Mouse (Mus musculus): ENCODE results near the gene Uba3. TPM values are rescaled to one million over a fixed set of nuclear protein-coding genes. Genes with fewer than 3 reads are reported as not detected.

Gene Uba3
- polyA plus RNA-seq (2016; fragmentation: Nextera tagmentation; extraction: Ambion mirVana): 93.0 and 96.5 TPM in 2 replicates

- H3K9me3 ChIP-seq: no peaks in the 10 kb centered on the region
- WGBS: under 1% methylated on average over 38 of the region's 38 CpGs
- H3K27me3 ChIP-seq (replicated peaks): no peaks in the 10 kb centered on the region
- peaks cover 15% of the 10 kb centered on the region for H3K4me1 ChIP-seq
- H3K9ac ChIP-seq: peak within 1 kb of the TSS; percentile 92
- ATAC-seq (ENCODE audit: low FRiP score, low read depth): peak; percentile 96
- peak within 1 kb of the TSS; percentile 29; the same call in 1 of the 2 replicates for H3K27ac ChIP-seq
- peak within 1 kb of the TSS; percentile 92 for H3K4me3 ChIP-seq
- peak within 1 kb of the TSS; percentile 72 for H3K4me2 ChIP-seq (replicated peaks)
- no peaks in the 10 kb centered on the region for H3K36me3 ChIP-seq
These were observed at the start of gene Uba3 for GRCm38 (mm10) chr6:97205439-97205885. Gene Uba3 (minus strand): TSS chr6:97205647.

GRCm38 (mm10) chr6:97252711-97253221 lies 47.3 kb upstream of the Uba3 start, which contains the start of gene Lmod3:
Gene Lmod3 (minus strand): TSS chr6:97252759.
- Histone ChIP-seq H3K4me2 (replicated peaks) (no peak within 1 kb of the TSS), H3K27ac (no peak within 1 kb of the TSS), H3K4me3 (no peak within 1 kb of the TSS), H3K9ac (no peak within 1 kb of the TSS), H3K27me3 (replicated peaks) (no peaks in the 10 kb centered on the region), H3K4me1 (no peaks in the 10 kb centered on the region), H3K36me3 (no peaks in the 10 kb centered on the region), H3K9me3 (no peaks in the 10 kb centered on the region)
- WGBS: 47% methylated on average over 9 of the region's 9 CpGs
- no peak for ATAC-seq (ENCODE audit: low FRiP score, low read depth)

GRCm38 (mm10) chr6:97252086-97252485 lies 46.6 kb upstream of the Uba3 start:
- Histone ChIP-seq H3K27me3 (replicated peaks) (no peaks in the 10 kb centered on the region), H3K9ac (no peak overlapping the region), H3K36me3 (no peaks in the 10 kb centered on the region), H3K9me3 (no peaks in the 10 kb centered on the region), H3K4me1 (no peaks in the 10 kb centered on the region), H3K27ac (no peak overlapping the region), H3K4me3 (no peak overlapping the region), H3K4me2 (replicated peaks) (no peak overlapping the region)
- 72% methylated on average over 5 of the region's 5 CpGs for WGBS
- no peak for ATAC-seq (ENCODE audit: low FRiP score, low read depth)

- Histone ChIP-seq H3K4me1 (no peaks in the 10 kb centered on the region), H3K27ac (no peak overlapping the region), H3K4me3 (no peak overlapping the region), H3K27me3 (replicated peaks) (no peaks in the 10 kb centered on the region), H3K4me2 (replicated peaks) (no peak overlapping the region), H3K9me3 (no peaks in the 10 kb centered on the region), H3K9ac (no peak overlapping the region), H3K36me3 (no peaks in the 10 kb centered on the region)
- WGBS: 46% methylated on average over 6 of the region's 6 CpGs
- no peak for ATAC-seq (ENCODE audit: low FRiP score, low read depth)
These were observed 45.5 kb upstream of the Uba3 start for GRCm38 (mm10) chr6:97250966-97251365.

- H3K4me3 ChIP-seq: no peak overlapping the region
- ATAC-seq (ENCODE audit: low FRiP score, low read depth): no peak
- H3K36me3 ChIP-seq: no peaks in the 10 kb centered on the region
- no peaks in the 10 kb centered on the region for H3K27me3 ChIP-seq (replicated peaks)
- no peaks in the 10 kb centered on the region for H3K9me3 ChIP-seq
- H3K27ac ChIP-seq: no peak overlapping the region
- H3K4me1 ChIP-seq: no peaks in the 10 kb centered on the region
- H3K9ac ChIP-seq: no peak overlapping the region
- H3K4me2 ChIP-seq (replicated peaks): no peak overlapping the region
These were observed 39.8 kb upstream of the Uba3 start for GRCm38 (mm10) chr6:97245200-97245599.

GRCm38 (mm10) chr6:97242522-97242921 lies 37.1 kb upstream of the Uba3 start:
- Histone ChIP-seq H3K4me3 (no peak overlapping the region), H3K9ac (no peak overlapping the region), H3K27me3 (replicated peaks) (no peaks in the 10 kb centered on the region), H3K9me3 (peaks cover 5% of the 10 kb centered on the region; the same call in 1 of the 2 replicates), H3K27ac (no peak overlapping the region), H3K36me3 (no peaks in the 10 kb centered on the region), H3K4me1 (no peaks in the 10 kb centered on the region), H3K4me2 (replicated peaks) (no peak overlapping the region)
- no peak for ATAC-seq (ENCODE audit: low FRiP score, low read depth)
- 90% methylated on average over 4 of the region's 4 CpGs for WGBS

- WGBS: 92% methylated on average over 5 of the region's 5 CpGs
- Histone ChIP-seq H3K36me3 (no peaks in the 10 kb centered on the region), H3K4me3 (no peak overlapping the region), H3K9me3 (peaks cover 5% of the 10 kb centered on the region; the same call in 1 of the 2 replicates), H3K4me1 (no peaks in the 10 kb centered on the region), H3K4me2 (replicated peaks) (no peak overlapping the region), H3K27me3 (replicated peaks) (no peaks in the 10 kb centered on the region), H3K9ac (no peak overlapping the region), H3K27ac (no peak overlapping the region)
- no peak for ATAC-seq (ENCODE audit: low FRiP score, low read depth)
These were observed 34.6 kb upstream of the Uba3 start for GRCm38 (mm10) chr6:97240092-97240491.

GRCm38 (mm10) chr6:97239360-97239759 lies 33.9 kb upstream of the Uba3 start:
- Histone ChIP-seq H3K36me3 (no peaks in the 10 kb centered on the region), H3K9me3 (peaks cover 5% of the 10 kb centered on the region; the same call in 1 of the 2 replicates), H3K4me3 (no peak overlapping the region), H3K9ac (no peak overlapping the region), H3K4me2 (replicated peaks) (no peak overlapping the region), H3K27me3 (replicated peaks) (no peaks in the 10 kb centered on the region), H3K4me1 (peaks cover 5% of the 10 kb centered on the region; the same call in 1 of the 2 replicates), H3K27ac (no peak overlapping the region)
- 92% methylated on average over 6 of the region's 6 CpGs for WGBS
- no peak for ATAC-seq (ENCODE audit: low FRiP score, low read depth)

GRCm38 (mm10) chr6:97236088-97236487 lies 30.6 kb upstream of the Uba3 start:
- H3K4me2 ChIP-seq (replicated peaks): no peak overlapping the region
- ATAC-seq (ENCODE audit: low FRiP score, low read depth): no peak
- H3K27ac ChIP-seq: no peak overlapping the region
- no peak overlapping the region for H3K4me3 ChIP-seq
- H3K9ac ChIP-seq: no peak overlapping the region
- 94% methylated on average over 5 of the region's 5 CpGs for WGBS
- peaks cover 10% of the 10 kb centered on the region for H3K36me3 ChIP-seq
- H3K4me1 ChIP-seq: peaks cover 7% of the 10 kb centered on the region; the same call in 1 of the 2 replicates
- no peaks in the 10 kb centered on the region for H3K27me3 ChIP-seq (replicated peaks)
- peaks cover 5% of the 10 kb centered on the region; the same call in 1 of the 2 replicates for H3K9me3 ChIP-seq

- no peak overlapping the region for H3K4me2 ChIP-seq (replicated peaks)
- peaks cover 5% of the 10 kb centered on the region; the same call in 1 of the 2 replicates for H3K9me3 ChIP-seq
- H3K9ac ChIP-seq: no peak overlapping the region
- no peak overlapping the region for H3K27ac ChIP-seq
- peaks cover 18% of the 10 kb centered on the region for H3K36me3 ChIP-seq
- 68% methylated on average over 7 of the region's 7 CpGs for WGBS
- H3K4me1 ChIP-seq: peaks cover 7% of the 10 kb centered on the region; the same call in 1 of the 2 replicates
- no peak overlapping the region for H3K4me3 ChIP-seq
- no peaks in the 10 kb centered on the region for H3K27me3 ChIP-seq (replicated peaks)
- ATAC-seq (ENCODE audit: low FRiP score, low read depth): no peak
These were observed 29.6 kb upstream of the Uba3 start for GRCm38 (mm10) chr6:97234911-97235668.

GRCm38 (mm10) chr6:97227067-97227847 lies 21.8 kb upstream of the Uba3 start:
- Histone ChIP-seq H3K4me2 (replicated peaks) (no peak overlapping the region), H3K9me3 (no peaks in the 10 kb centered on the region), H3K36me3 (peaks cover 18% of the 10 kb centered on the region), H3K27ac (no peak overlapping the region), H3K4me1 (peaks cover 8% of the 10 kb centered on the region), H3K27me3 (replicated peaks) (no peaks in the 10 kb centered on the region), H3K4me3 (no peak overlapping the region), H3K9ac (no peak overlapping the region)
- ATAC-seq (ENCODE audit: low FRiP score, low read depth): no peak
- 95% methylated on average over 9 of the region's 9 CpGs for WGBS

- 17% methylated on average over 1 of the region's 1 CpGs for WGBS
- Histone ChIP-seq H3K36me3 (peaks cover 12% of the 10 kb centered on the region), H3K27me3 (replicated peaks) (no peaks in the 10 kb centered on the region), H3K4me3 (no peak overlapping the region), H3K9me3 (no peaks in the 10 kb centered on the region), H3K4me2 (replicated peaks) (no peak overlapping the region), H3K4me1 (peaks cover 12% of the 10 kb centered on the region), H3K27ac (no peak overlapping the region), H3K9ac (no peak overlapping the region)
- ATAC-seq (ENCODE audit: low FRiP score, low read depth): no peak
These were observed 20.6 kb upstream of the Uba3 start for GRCm38 (mm10) chr6:97226083-97226491.

All from neural tube, embryonic 12.5 days (tissue).